Mouse (Mus musculus) layer of hippocampus, postnatal 25 days (tissue): Measurements from ENCODE around the gene Glis1. TPM values are rescaled to one million over a fixed set of nuclear protein-coding genes. Genes with fewer than 3 reads are reported as not detected.
A peak's percentile ranks its signal among the peaks of the same experiment; 100 is the strongest.

ENCODE experiments used
- DNase-seq, 2 experiments: peaks; one replicate each; pipeline ENCODE4 v3.0.0; 2022; ENCODE audit warnings: mixed read lengths in 2 of 2, low spot score in 1 of 2; ENCODE audit errors: extremely low spot score in 1 of 2
- total RNA-seq, 2 experiments: library from RNA; stranded (reverse); gene quantifications; 2 replicates each; pipeline ENCODE4 v1.2.3; 2021

Gene Glis1
- total RNA-seq, 2 experiments from 2014 or later: 0.44 to 1.2 TPM

GRCm38 (mm10) chr4:107449519-107449918 lies 15.1 kb downstream of the Glis1 start:
- DNase-seq: no peak

- DNase-seq: no peak
Observed at GRCm38 (mm10) chr4:107452266-107453015, 18.1 kb downstream of the Glis1 start.

DNA sequence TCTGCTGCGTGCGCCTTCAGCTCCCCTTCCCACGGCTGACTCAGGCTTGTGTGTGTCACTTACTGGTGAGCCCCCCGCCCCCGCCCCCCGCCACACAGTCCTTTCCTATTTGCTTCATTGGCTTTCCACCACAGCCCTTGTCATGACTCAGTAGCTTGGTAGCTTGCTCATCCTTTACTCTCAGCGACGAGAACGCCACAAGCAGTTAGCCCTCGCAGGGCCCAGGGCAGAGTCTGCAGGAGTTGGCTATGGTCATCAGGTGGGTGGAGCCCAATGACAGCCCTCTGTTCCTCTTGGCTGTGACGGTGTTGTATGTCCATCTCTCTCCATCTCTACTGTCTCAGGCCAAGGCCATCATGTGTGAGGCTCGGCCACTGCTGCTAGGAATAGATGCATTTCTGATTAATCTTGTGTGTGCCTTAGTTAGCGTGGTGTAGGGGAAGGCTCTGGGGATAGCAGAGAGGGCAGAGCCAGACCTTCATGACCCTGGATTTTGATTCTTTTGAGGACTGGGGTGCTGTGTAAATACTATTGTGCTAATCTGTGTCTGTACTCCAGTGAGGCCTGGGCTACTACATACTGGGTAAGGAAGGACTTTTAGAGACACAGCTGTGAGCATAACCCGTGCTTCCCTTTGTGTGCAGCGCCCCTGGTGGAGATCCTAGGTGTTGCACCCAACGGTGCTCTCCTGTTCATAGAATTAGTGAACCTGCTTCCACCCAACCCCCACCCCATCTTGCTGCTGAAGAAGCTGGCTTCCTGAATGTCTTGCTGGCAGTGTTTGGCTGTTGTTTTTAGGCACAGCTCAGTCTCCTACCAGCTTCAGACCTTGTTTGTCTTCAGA lies 19.0 kb downstream of the Glis1 start:
- DNase-seq: peak; percentile 75 to 93

DNA sequence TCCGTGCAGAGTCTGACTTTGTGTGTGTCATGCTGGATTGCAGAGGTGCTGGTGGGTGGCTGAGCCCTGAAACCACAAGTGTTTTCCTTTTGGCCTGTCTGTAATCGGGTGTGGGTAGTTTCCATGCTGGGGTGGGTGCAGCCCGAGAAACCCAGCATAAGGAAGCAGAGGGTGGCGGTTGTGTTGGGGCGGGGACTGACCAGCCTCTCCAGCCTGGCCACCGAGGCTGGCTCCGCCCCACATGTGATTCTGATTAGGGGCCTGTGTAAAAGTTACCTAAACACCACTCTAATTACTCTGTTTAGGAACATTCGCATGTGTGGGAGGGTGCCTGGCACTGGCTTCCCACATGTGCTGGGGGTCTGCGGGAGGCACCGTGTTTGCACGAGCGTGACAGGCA lies 23.2 kb downstream of the Glis1 start:
- DNase-seq: no peak

DNA sequence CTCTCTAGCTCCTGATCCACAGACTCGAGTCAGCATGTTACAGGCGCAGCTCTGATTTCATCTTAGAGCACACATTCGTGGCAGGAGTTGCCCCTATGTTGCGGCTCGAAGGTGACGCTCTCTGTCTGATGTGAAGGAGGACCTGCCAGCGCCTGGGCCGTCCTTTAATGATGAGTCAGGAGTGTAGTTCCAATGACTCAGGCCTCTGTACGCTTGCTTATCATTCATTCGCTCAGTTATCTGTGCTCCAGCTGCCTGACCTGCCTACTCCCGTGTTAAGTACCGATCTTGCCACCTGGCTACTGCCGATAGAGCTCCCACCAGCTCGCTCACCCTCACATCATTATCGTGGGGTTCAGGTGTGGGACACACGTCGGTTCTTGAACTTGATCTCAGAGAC lies 24.5 kb downstream of the Glis1 start:
- DNase-seq: no peak

DNA sequence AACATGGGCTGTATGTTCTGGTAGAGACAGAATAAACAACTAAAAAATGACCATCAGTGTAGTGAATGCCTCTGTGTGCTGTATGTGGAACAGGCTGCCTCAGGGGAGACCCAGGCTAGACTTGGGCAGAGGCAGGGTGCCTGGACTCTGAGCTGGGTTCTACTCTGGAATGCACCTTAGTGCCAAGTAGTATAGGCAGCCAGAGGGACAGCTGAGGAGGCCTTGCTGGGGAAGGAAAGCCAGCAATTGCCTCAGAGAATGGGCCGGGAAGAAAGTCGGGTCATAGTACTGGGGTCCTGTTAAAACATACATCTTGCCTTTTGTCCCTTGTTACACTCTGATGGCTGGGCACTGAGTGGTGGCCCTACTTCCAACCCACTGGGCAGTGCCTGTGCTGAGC lies 25.1 kb downstream of the Glis1 start:
- DNase-seq: no peak

DNA sequence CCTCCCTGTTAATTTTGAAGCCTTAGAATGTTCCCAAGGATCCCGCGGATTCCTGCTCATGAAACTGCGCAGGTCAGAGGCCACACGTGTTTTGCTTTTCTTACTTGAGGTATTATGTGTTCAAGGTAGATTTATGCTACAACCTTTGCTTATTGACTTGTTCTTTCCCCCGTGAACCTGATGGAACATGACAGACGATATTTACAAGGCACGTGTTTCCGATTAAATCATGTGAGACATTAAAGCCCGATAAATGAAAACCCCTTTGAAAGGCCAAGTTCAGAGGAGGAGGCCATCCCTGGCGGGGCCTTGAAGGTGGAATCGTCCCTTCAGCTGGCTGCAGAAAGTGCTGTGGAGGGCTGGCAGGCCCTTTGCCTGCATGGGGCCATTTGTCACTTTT lies 26.1 kb downstream of the Glis1 start:
- DNase-seq: no peak

DNA sequence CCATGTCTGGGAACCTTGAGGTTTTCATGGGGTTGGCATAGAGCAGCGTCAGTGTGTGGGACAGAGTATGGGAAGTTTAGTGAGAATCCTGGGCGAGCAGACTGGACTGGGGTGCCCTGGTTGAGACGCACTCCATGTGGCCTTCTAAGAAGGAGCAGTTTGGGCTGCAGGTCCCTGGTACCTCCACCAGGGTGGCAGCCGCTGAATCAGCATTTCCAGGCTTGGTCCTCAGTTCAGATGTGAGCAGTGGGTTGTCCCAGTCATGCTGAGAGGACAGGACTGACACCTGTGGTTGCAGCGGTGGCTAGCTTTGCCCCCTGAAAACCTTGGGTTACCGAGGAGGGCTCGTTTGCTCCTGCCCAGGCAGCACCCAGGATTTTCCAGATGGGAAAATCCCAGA lies 33.4 kb downstream of the Glis1 start:
- no peak for DNase-seq

- no peak for DNase-seq
Observed at GRCm38 (mm10) chr4:107468264-107468663, 33.9 kb downstream of the Glis1 start.

- no peak for DNase-seq
Observed at GRCm38 (mm10) chr4:107468768-107469167, 34.4 kb downstream of the Glis1 start.

DNA sequence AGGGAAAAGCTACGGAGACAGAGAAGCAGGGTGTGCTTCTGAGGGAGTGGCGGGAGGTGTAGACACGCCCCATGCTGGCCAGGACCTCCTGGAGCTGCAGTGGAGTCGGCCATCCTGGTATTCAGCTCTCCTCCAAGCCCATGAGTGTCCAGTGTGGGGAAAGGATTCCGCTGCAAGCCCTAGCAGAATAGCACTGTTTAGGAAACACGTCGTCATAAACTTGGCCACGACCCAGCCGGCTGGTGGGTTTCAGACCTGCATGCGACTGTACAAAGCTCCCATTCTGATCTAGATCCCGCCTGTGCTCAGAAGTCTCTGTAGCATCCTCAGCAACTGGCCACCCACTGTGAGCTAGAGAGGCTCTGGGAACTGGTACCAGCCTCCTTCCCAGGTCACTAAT lies 41.9 kb downstream of the Glis1 start:
- no peak for DNase-seq

- no peak for DNase-seq
Observed at GRCm38 (mm10) chr4:107479015-107479414, 44.6 kb downstream of the Glis1 start.

DNA sequence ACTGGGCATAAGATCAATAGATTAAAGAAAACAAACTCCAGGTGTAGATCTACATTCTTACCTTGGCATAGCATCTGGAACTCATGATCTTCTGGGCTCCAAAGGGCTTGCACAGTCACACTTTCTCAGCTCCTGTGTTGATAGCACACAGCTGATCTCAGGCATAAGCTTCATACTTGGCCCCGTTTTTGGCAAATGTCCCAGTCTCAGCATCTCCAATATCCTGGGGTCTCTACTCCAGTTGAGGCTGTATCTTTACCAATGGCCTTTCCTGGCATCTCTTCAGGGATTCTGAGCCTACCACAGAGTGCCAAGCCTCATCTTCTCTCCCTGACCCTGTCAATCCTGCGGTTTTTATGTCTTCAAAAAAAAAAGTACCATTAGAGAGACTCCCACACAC lies 48.1 kb downstream of the Glis1 start:
- no peak for DNase-seq

GRCm38 (mm10) chr4:107483556-107484220 lies 49.3 kb downstream of the Glis1 start:
- no peak for DNase-seq

DNA sequence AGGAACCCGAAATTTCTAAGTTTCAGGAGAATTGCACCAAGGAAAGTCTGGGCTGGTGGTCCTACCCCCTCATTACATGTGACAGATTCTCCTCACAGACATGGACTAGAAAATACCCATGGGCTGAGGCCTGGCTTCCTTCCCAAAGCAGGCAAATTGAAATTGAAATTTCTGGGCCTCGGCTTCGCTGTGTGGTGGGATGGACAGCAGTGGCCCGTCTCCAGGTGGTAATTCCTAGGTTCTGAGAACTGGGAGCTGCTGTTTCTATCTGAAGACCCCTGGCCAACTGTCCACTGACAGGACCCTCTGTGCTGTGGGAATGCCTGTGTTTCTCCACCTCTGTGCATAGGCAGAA lies 49.8 kb downstream of the Glis1 start:
- DNase-seq: no peak

DNA sequence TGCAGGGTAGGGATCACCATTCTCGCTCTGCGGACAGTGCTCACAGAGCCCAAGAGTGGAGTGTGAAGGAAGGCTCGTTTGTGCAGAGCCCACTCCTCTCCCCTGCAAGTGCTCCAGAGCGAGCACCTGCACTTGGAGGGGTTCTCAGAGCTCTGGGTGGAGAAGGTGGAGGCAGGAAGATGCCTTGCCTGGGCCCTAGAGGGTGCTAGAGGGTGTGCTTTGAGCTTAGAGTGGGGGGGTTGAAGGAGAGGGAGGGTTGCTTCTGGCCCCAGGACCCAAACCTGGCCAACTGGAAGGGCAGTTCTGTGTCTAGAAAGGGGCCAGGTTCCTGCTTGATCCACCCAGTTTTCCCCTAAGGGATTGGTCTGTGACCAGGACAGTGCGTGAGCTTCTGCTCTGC lies 51.5 kb downstream of the Glis1 start:
- DNase-seq: no peak

DNA sequence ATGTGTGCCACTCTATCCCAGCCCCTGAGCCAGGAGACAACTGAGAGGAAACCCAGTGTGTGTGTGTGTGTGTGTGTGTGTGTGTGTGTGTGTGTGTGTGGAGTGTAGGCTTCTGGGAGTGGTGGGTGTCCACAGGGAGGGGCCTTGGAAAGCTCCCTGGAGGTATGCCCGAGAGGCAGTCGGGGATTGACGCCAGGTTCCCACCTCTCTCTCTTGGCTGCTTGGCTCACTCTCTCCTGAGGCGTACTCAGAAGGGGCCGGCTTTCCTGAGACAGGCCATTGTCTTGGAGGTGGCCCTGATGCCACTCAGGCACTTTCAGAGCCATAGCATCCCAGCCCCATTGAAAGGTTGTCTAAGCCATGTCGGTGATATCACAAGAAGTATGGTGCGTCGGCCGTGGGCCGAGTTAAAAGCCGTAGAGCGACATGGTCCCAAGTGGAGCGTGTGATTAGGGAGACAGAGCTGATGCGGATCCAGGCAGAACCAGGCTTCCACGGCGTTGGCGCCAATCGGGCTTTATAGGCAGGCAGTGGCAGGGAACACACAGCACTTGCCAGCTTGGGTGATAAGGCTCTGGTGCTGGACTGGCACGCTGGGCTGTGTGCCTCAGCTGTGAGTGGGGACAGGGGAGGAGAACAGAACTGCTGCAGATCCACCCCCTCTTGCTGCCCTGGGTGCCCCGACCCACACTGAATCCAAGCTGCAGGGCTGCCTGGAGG lies 54.9 kb downstream of the Glis1 start:
- DNase-seq: no peak

GRCm38 (mm10) chr4:107492991-107493390 lies 58.6 kb downstream of the Glis1 start:
- DNase-seq: no peak

DNA sequence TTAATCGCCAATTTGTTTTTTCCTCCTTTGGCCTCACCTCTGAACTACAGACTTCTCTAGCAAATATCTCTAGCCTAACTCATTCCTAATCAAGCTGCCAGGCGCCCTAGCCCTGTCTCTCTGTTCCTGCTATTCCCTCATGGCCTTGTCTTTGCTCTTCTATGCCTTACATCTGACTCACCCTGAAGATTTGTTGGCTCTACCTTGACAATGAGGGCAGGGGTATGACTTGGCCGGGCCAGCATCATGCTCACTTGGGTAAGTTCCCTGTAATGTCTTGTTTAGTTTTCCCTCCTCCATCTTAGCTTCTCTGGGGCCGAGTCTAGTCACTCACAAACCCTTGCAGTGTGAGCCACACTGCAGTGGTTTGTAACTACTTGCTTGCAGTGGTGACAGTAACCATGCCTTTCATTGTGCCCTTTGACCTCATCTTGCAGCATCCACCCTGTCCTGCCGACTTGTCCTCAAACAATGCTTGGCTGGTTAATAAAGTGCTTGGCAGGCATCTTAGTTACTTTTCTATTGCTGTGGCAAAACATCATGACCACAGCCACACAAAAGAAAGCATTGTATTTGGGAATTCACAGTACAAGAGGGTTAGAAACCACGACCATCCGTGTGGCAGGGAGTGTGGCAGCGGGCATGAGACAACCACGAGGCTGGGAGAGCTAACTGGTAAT lies 61.5 kb downstream of the Glis1 start:
- DNase-seq: no peak

GRCm38 (mm10) chr4:107497430-107497935 lies 63.1 kb downstream of the Glis1 start:
- no peak for DNase-seq
